In the genomic region with DNA sequence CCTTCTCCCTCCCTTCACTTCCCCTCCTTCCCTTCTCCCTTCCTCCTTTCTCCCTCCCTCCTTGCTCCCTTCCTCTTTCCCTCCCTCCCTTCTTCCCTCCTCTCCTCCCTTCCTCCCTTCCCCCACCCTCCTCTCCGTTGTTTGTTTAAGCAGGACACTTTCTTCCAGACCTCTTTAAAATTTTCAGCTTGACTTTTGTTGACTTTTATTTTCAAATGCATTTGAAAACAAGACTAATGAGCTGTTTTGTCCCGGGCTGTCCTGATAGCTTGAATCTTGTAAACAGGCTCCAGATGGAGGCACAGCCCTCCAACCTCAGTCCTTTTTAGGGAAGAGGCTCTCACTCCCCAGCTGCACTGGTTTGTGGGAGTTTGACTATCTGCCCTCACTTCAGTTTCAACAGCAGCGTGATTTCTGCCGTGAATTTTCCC, we compare ENCODE assay signal across 14 mouse cellular contexts.
A peak's percentile ranks its signal among the peaks of the same experiment; 100 is the strongest.
DNase-seq lines count a peak whose midpoint lies in the region; ATAC-seq lines count a peak whose summit lies in the region.
"Had no signal": no experiment of that assay in that cellular context is flagged by ENCODE, and none has a peak within 500 bp of the region (broad histone marks: within the 10 kb centered on the region; RNA-seq: fewer than 3 reads in every experiment).

No protein-coding gene starts in this region.

- H3K27me3 ChIP-seq in heart, embryonic 16.5 days (ENCODE audit: control insufficient read depth, insufficient read depth, low read length) = no peaks in the 10 kb centered on the region
- no peaks in the 10 kb centered on the region for H3K27me3 ChIP-seq in stomach, embryonic 16.5 days (ENCODE audit: control insufficient read depth, insufficient read depth, low read length)

- H3K4me3 ChIP-seq in heart, embryonic 16.5 days (ENCODE audit: low read length) = no peak overlapping the region
- H3K4me3 ChIP-seq in stomach, embryonic 16.5 days (replicated peaks; ENCODE audit: low read length) = no peak overlapping the region
- H3K4me3 ChIP-seq: hindbrain, embryonic 10.5 days had no signal

- H3K36me3 ChIP-seq in heart, embryonic 16.5 days (ENCODE audit: control insufficient read depth, insufficient read depth) = no peaks in the 10 kb centered on the region
- no peaks in the 10 kb centered on the region for H3K36me3 ChIP-seq in stomach, embryonic 16.5 days (ENCODE audit: control insufficient read depth, insufficient read depth, low read length)
- H3K36me3 ChIP-seq: hindbrain, embryonic 10.5 days had no signal

- no peak overlapping the region for H3K9ac ChIP-seq in heart, embryonic 16.5 days (ENCODE audit: low read length)
- H3K9ac ChIP-seq in stomach, embryonic 16.5 days (ENCODE audit: low read length) = no peak overlapping the region

- H3K9me3 ChIP-seq in heart, embryonic 16.5 days (replicated peaks; ENCODE audit: control insufficient read depth, low read length) = no peaks in the 10 kb centered on the region
- no peaks in the 10 kb centered on the region for H3K9me3 ChIP-seq in stomach, embryonic 16.5 days (replicated peaks; ENCODE audit: control insufficient read depth, low read length)
- H3K9me3 ChIP-seq: hindbrain, embryonic 10.5 days had no signal

- peak overlapping the region; percentile 72 for H3K27ac ChIP-seq in heart, embryonic 16.5 days (ENCODE audit: low read length)
- peak overlapping the region; percentile 89 for H3K27ac ChIP-seq in stomach, embryonic 16.5 days (ENCODE audit: low read length)
- H3K27ac ChIP-seq: hindbrain, embryonic 10.5 days had no signal

- ATAC-seq in heart, embryonic 16.5 days (replicated peaks; ENCODE audit: extremely low read depth, insufficient read depth, low FRiP score) = no peak
- peak; percentile 69; the same call in 1 of the 2 replicates for ATAC-seq in stomach, embryonic 16.5 days (ENCODE audit: insufficient read depth, low FRiP score)
- ATAC-seq: activated CD4-positive, CD25-positive, alpha-beta regulatory T cell, adult 4 months; midbrain, embryonic 16.5 days had no signal

- H3K4me2 ChIP-seq in heart, embryonic 16.5 days (ENCODE audit: low read depth, low read length) = 0 out of 2 replicates have a peak overlapping the region, but pooled peaks have one; percentile 4
- H3K4me2 ChIP-seq in stomach, embryonic 16.5 days (ENCODE audit: low read depth, low read length) = no peak overlapping the region

- DNase-seq in ovary, adult 18-20 months (ENCODE audit: low spot score) = peak; percentile 36
- DNase-seq in ovary, postnatal 10 days (ENCODE audit: low spot score) = no peak
- DNase-seq in kidney, postnatal 4 days = peak; percentile 32 to 55
- no peak for DNase-seq in layer of hippocampus, adult 11-12 months (ENCODE audit: low spot score)
- no peak for DNase-seq in right cerebral cortex, postnatal 36 days (ENCODE audit: low spot score in 2 of 2)
- DNase-seq in urinary bladder, adult 2 months (ENCODE audit: low spot score) = no peak
- DNase-seq: cerebellum, adult 11-12 months; liver; thymus, postnatal 14 days had no signal

- peaks cover 31% of the 10 kb centered on the region for H3K4me1 ChIP-seq in heart, embryonic 16.5 days (ENCODE audit: control insufficient read depth, insufficient read depth, low read length)
- H3K4me1 ChIP-seq in stomach, embryonic 16.5 days (ENCODE audit: control insufficient read depth, insufficient read depth, low read length) = peaks cover 19% of the 10 kb centered on the region

- 10% methylated on average over 4 of the region's 4 CpGs for WGBS in heart, embryonic 16.5 days
- WGBS in stomach, embryonic 16.5 days = 9% methylated on average over 4 of the region's 4 CpGs

Comparison
In these comparisons a context has a peak if more than half of its experiments do, and no peak if none do; other contexts are left out.
1. DNase-seq: peak in ovary, adult 18-20 months (single experiment) and kidney, postnatal 4 days (2 of 2); none in ovary, postnatal 10 days (single experiment), layer of hippocampus, adult 11-12 months (single experiment), right cerebral cortex, postnatal 36 days (0 of 2) and urinary bladder, adult 2 months (single experiment).